Mouse (Mus musculus) forebrain, postnatal 0 days (tissue): ENCODE results near the gene Pabpc4. TPM values are rescaled to one million over a fixed set of nuclear protein-coding genes. Genes with fewer than 3 reads are reported as not detected.

Source experiments
- ATAC-seq: fragments of 200-750 bp; cut with Nextera tagmentation; 2 replicates; pipeline ENCODE4 v1.8.0; 2017; ENCODE audit warnings: mild to moderate bottlenecking, moderate library complexity
- DNase-seq: peaks from one replicate; pipeline ENCODE4 v3.0.0-alpha.2; 2015
- H3K27ac ChIP-seq: fragments of 300-500 bp; sonication (generic); 2 replicates; pipeline ENCODE4 v1.5.1; 2014; ENCODE audit warnings: low read depth, mild to moderate bottlenecking, antibody characterized with exemption, low read length, moderate library complexity, mixed read lengths
- H3K27me3 ChIP-seq: fragments of 300-500 bp; sonication (generic); 2 replicates; pipeline ENCODE4 v1.6.1; 2014; ENCODE audit warnings: mild to moderate bottlenecking, low read length, mixed read lengths; ENCODE audit not compliant: insufficient read depth
- H3K36me3 ChIP-seq: fragments of 300-500 bp; sonication (generic); 2 replicates; pipeline ENCODE4 v1.6.1; 2014; ENCODE audit warnings: mild to moderate bottlenecking, moderate library complexity; ENCODE audit not compliant: insufficient read depth
- H3K4me1 ChIP-seq: fragments of 300-500 bp; sonication (generic); 2 replicates; pipeline ENCODE4 v1.6.1; 2014; ENCODE audit warnings: antibody characterized with exemption; ENCODE audit not compliant: insufficient read depth
- H3K4me2 ChIP-seq: fragments of 300-500 bp; sonication (generic); 2 replicates; pipeline ENCODE4 v1.6.1; 2014; ENCODE audit warnings: low read depth, mild to moderate bottlenecking, moderate library complexity
- H3K4me3 ChIP-seq: fragments of 300-500 bp; sonication (generic); 2 replicates; pipeline ENCODE4 v1.5.1; 2014; ENCODE audit warnings: low read depth, low read length, mixed read lengths
- H3K9ac ChIP-seq: fragments of 300-500 bp; sonication (generic); 2 replicates; pipeline ENCODE4 v1.6.1; 2014; ENCODE audit warnings: mild to moderate bottlenecking
- H3K9me3 ChIP-seq: fragments of 300-500 bp; sonication (generic); 2 replicates; pipeline ENCODE4 v1.6.1; 2016; ENCODE audit warnings: low read length
- CTCF ChIP-seq: sonication (generic); IDR thresholded peaks from 2 replicates; pipeline ENCODE4 v1.5.1; 2016; ENCODE audit warnings: antibody characterized with exemption, control low read depth, low read depth
- WGBS: fragments of 180-500 bp; shearing (Covaris S2); extraction: QIAGEN DNeasy Blood & Tissue Kit; methylation state at CpG from one replicate; pipeline ENCODE4 v1.1.7; 2014; 5-methylcytosine and 5-hydroxymethylcytosine counted together
- polyA plus RNA-seq: library from polyadenylated mRNA; unstranded; fragments of >200 nt; fragmentation: Nextera tagmentation; extraction: Ambion mirVana; gene quantifications from 2 replicates; pipeline ENCODE4 v1.2.1, GENCODE M21; 2015
- total RNA-seq: library from RNA; depleted of rRNA; stranded (reverse); fragments of >200 nt; gene quantifications from 2 replicates; pipeline ENCODE4 v1.2.3, GENCODE M21; 2014; rRNA removed

Pabpc4 gene
- total RNA-seq (83.7 and 92.6 TPM in 2 replicates), polyA plus RNA-seq (24.8 and 28.2 TPM in 2 replicates)

GRCm38 (mm10) chr4:123261721-123262401, at the start of gene Pabpc4:
Pabpc4 (plus strand) TSS chr4:123262351.
- no peak for TF ChIP-seq CTCF
- Histone ChIP-seq H3K9me3 (no peaks in the 10 kb centered on the region), H3K27me3 (no peaks in the 10 kb centered on the region), H3K27ac (no peak within 1 kb of the TSS), H3K4me1 (no peaks in the 10 kb centered on the region), H3K4me3 (no peak within 1 kb of the TSS), H3K9ac (no peak within 1 kb of the TSS), H3K4me2 (no peak within 1 kb of the TSS), H3K36me3 (no peaks in the 10 kb centered on the region)
- no peak for DNase-seq
- no peak for ATAC-seq
- WGBS: 68% methylated on average over 5 of the region's 5 CpGs

GRCm38 (mm10) chr4:123213975-123214374, 48.2 kb upstream of the Pabpc4 start:
- Histone ChIP-seq H3K27me3 (no peaks in the 10 kb centered on the region), H3K4me2 (no peak overlapping the region), H3K4me3 (no peak overlapping the region), H3K27ac (no peak overlapping the region), H3K9me3 (no peaks in the 10 kb centered on the region), H3K4me1 (0 out of 2 replicates have a peak, but pooled peaks cover 7% of the 10 kb centered on the region), H3K9ac (no peak overlapping the region), H3K36me3 (no peaks in the 10 kb centered on the region)
- WGBS: 93% methylated on average over 9 of the region's 9 CpGs
- no peak for TF ChIP-seq CTCF
- ATAC-seq: no peak
- DNase-seq: no peak

GRCm38 (mm10) chr4:123215367-123215766, 46.8 kb upstream of the Pabpc4 start:
- ATAC-seq (peak; percentile 83), DNase-seq (peak; percentile 44)
- TF ChIP-seq CTCF: no peak
- H3K4me3 ChIP-seq: no peak overlapping the region
- no peaks in the 10 kb centered on the region for H3K27me3 ChIP-seq
- WGBS: 68% methylated on average over 1 of the region's 1 CpGs
- no peak overlapping the region for H3K4me2 ChIP-seq
- no peaks in the 10 kb centered on the region for H3K36me3 ChIP-seq
- no peak overlapping the region for H3K9ac ChIP-seq
- H3K9me3 ChIP-seq: no peaks in the 10 kb centered on the region
- 0 out of 2 replicates have a peak, but pooled peaks cover 7% of the 10 kb centered on the region for H3K4me1 ChIP-seq
- peak overlapping the region; percentile 50 for H3K27ac ChIP-seq

- no peak overlapping the region for H3K27ac ChIP-seq
- DNase-seq: peak; percentile 51
Measured at GRCm38 (mm10) chr4:123216782-123217181, 45.4 kb upstream of the Pabpc4 start.

GRCm38 (mm10) chr4:123219720-123220357, 42.3 kb upstream of the Pabpc4 start:
- no peaks in the 10 kb centered on the region for H3K9me3 ChIP-seq
- no peak overlapping the region for H3K4me3 ChIP-seq
- 68% methylated on average over 15 of the region's 15 CpGs for WGBS
- DNase-seq (peak; percentile 79), ATAC-seq (peak; percentile 85)
- TF ChIP-seq CTCF: peak; percentile 98
- no peak overlapping the region for H3K9ac ChIP-seq
- H3K4me1 ChIP-seq: 0 out of 2 replicates have a peak, but pooled peaks cover 5% of the 10 kb centered on the region
- H3K27ac ChIP-seq: no peak overlapping the region
- no peaks in the 10 kb centered on the region for H3K27me3 ChIP-seq
- H3K36me3 ChIP-seq: no peaks in the 10 kb centered on the region
- no peak overlapping the region for H3K4me2 ChIP-seq

More at GRCm38 (mm10) chr4:123216782-123217181, 45.4 kb upstream of the Pabpc4 start:
- H3K9me3 ChIP-seq: no peaks in the 10 kb centered on the region
- peak; percentile 83 for TF ChIP-seq CTCF
- WGBS: 17% methylated on average over 1 of the region's 1 CpGs
- no peaks in the 10 kb centered on the region for H3K27me3 ChIP-seq
- H3K4me2 ChIP-seq: no peak overlapping the region
- H3K36me3 ChIP-seq: no peaks in the 10 kb centered on the region
- H3K4me1 ChIP-seq: 0 out of 2 replicates have a peak, but pooled peaks cover 7% of the 10 kb centered on the region
- no peak for ATAC-seq
- no peak overlapping the region for H3K9ac ChIP-seq
- H3K4me3 ChIP-seq: no peak overlapping the region

- H3K4me2 ChIP-seq: no peak overlapping the region
- DNase-seq (no peak), ATAC-seq (no peak)
- WGBS: 85% methylated on average over 4 of the region's 4 CpGs
- no peaks in the 10 kb centered on the region for H3K4me1 ChIP-seq
- TF ChIP-seq CTCF: no peak
- H3K27ac ChIP-seq: no peak overlapping the region
- H3K4me3 ChIP-seq: no peak overlapping the region
- no peaks in the 10 kb centered on the region for H3K27me3 ChIP-seq
- no peaks in the 10 kb centered on the region for H3K9me3 ChIP-seq
- H3K9ac ChIP-seq: no peak overlapping the region
- H3K36me3 ChIP-seq: no peaks in the 10 kb centered on the region
Measured at GRCm38 (mm10) chr4:123220637-123221036, 41.5 kb upstream of the Pabpc4 start.

GRCm38 (mm10) chr4:123223309-123223708, 38.8 kb upstream of the Pabpc4 start:
- Histone ChIP-seq H3K36me3 (no peaks in the 10 kb centered on the region), H3K9ac (no peak overlapping the region), H3K9me3 (no peaks in the 10 kb centered on the region), H3K27me3 (no peaks in the 10 kb centered on the region), H3K4me2 (no peak overlapping the region), H3K27ac (no peak overlapping the region), H3K4me1 (no peaks in the 10 kb centered on the region), H3K4me3 (no peak overlapping the region)
- ATAC-seq (no peak), DNase-seq (no peak)
- WGBS: 47% methylated on average over 3 of the region's 3 CpGs
- peak; percentile 54 for TF ChIP-seq CTCF
